In the genomic region with DNA sequence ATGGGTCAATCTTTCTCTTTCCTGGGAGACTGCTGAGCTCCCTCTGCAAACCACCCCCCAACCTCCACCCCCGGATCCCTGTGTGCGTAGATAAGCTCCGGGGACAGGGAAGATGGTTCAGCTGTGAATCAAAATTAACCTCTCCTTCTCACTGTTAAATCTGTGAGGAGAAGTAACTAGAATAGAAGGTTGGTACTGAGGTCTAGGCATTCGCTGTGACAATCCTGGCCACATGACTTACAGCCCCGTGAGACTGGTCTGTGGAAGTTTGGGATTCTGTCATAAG, we compare ENCODE assay signal across 11 mouse cellular contexts.
"Had no signal": no experiment of that assay in that cellular context is flagged by ENCODE, and none has a peak within 500 bp of the region (broad histone marks: within the 10 kb centered on the region; RNA-seq: fewer than 3 reads in every experiment).

No protein-coding gene starts in this region.

- H3K9ac ChIP-seq: limb, embryonic 15.5 days; liver, embryonic 13.5 days; midbrain, embryonic 13.5 days had no signal

- H3K4me1 ChIP-seq: limb, embryonic 15.5 days; midbrain, embryonic 13.5 days had no signal

- H3K27me3 ChIP-seq: limb, embryonic 15.5 days; liver, embryonic 13.5 days; midbrain, embryonic 13.5 days had no signal

- DNase-seq: kidney, adult 8-10 months; kidney, postnatal 25 days; liver, embryonic 13.5 days; lung, adult 18-20 months; right cerebral cortex, postnatal 25 days; thymus, adult 2 months; thymus, postnatal 25 days had no signal

- H3K27ac ChIP-seq: left cerebral cortex, adult 2 months; limb, embryonic 15.5 days; liver, embryonic 13.5 days; midbrain, embryonic 13.5 days; stomach, postnatal 0 days had no signal

- H3K4me3 ChIP-seq: left cerebral cortex, adult 2 months; limb, embryonic 15.5 days; liver, embryonic 13.5 days; midbrain, embryonic 13.5 days had no signal

- H3K36me3 ChIP-seq: limb, embryonic 15.5 days; liver, embryonic 13.5 days; midbrain, embryonic 13.5 days had no signal

- ATAC-seq: midbrain, embryonic 13.5 days had no signal

- H3K9me3 ChIP-seq: limb, embryonic 15.5 days; liver, embryonic 13.5 days; midbrain, embryonic 13.5 days had no signal

- H3K4me2 ChIP-seq: limb, embryonic 15.5 days; liver, embryonic 13.5 days; midbrain, embryonic 13.5 days had no signal
